Mouse (Mus musculus): Measurements from ENCODE around the gene Gm14308. TPM values are rescaled to one million over a fixed set of nuclear protein-coding genes. Genes with fewer than 3 reads are reported as not detected.
"Not testable (repeated sequence)": the region's sequence is repeated elsewhere in the genome, so short reads cannot be mapped to it uniquely, and the experiment has no call there.

Gene Gm14308
- total RNA-seq (2017) = 3.6 to 12.4 TPM (median 7.7 TPM) in 3 replicates

DNA sequence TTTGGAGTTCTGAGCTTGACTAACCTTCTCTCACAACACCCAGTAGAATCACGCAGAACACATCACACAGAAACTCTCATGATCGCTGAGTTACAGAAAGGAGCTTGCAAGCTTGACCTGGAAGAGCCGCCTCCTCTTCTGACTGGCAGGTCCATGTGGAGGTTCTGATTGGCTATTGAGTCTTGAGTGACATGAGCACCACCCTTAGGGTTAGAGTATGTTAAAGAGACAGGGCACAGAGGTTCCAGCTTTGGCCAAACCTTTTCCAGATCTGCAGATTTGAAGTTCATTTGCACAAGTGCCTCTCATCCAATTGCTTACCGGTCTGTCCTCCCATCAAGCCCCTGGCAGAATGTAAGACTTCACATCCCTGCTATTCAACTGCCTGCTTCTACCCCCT lies at the start of gene Gm14308:
TSS of gene Gm14308 (minus strand) at position 101 of the 400 bp plus-strand sequence.
- not testable (repeated sequence) for ATAC-seq (replicated peaks; ENCODE audit: insufficient number of reproducible peaks, low FRiP score, low TSS enrichment, poor library complexity, severe bottlenecking)

DNA sequence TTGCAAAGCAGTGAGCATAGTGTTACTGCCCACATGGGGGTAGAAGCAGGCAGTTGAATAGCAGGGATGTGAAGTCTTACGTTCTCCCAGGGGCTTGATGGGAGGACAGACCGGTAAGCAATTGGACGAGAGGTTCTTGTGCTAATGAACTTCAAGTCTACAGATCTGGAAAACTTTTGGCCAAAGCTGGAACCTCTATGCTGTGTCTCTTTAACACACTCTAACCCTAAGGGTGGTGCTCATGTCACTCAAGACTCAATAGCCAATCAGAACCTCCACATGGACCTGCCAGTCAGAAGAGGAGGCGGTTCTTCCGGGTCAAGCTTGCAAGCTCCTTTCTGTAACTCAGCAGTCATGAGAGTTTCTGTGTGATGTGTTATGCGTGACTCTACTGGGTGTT lies 34.1 kb upstream of the Gm14308 start, which contains the start of gene Zfp973:
TSS of gene Zfp973 (plus strand) at position 301 of the 400 bp plus-strand sequence.
- not testable (repeated sequence) for ATAC-seq (replicated peaks; ENCODE audit: insufficient number of reproducible peaks, low FRiP score, low TSS enrichment, poor library complexity, severe bottlenecking)

Other genes starting within 250 kb of the Gm14308 start
- 1.7 TPM in 1 of 3 replicates, not detected in the others for gene Gm14435, start 212.8 kb downstream of the Gm14308 start, total RNA-seq (2017)
- gene Gm14434, start 149.6 kb downstream of the Gm14308 start, total RNA-seq (2017) = not detected in 3 replicates
- not detected in 3 replicates for gene Zfp967, start 115.3 kb downstream of the Gm14308 start, total RNA-seq (2017)
- 9.1 to 23.2 TPM (median 15.1 TPM) in 3 replicates for gene Zfp973, start 34.2 kb upstream of the Gm14308 start, total RNA-seq (2017)
- gene Gm14305, start 72.0 kb upstream of the Gm14308 start, total RNA-seq (2017) = 1.1 to 14.1 TPM (median 1.4 TPM) in 3 replicates
- gene Gm14295, start 162.3 kb upstream of the Gm14308 start, total RNA-seq (2017) = 2.2 to 6.0 TPM in 2 of 3 replicates, not detected in the other
- gene Gm14408, start 194.8 kb upstream of the Gm14308 start, total RNA-seq (2017) = not detected in 3 replicates

Measured in monocyte, adult 5-6 weeks (primary cell).